Mouse (Mus musculus) cerebellum, adult 9-11 months (tissue): ENCODE data around the gene Gjb5.

Experiments used
- DNase-seq: peaks from one replicate; pipeline ENCODE4 v3.0.0; 2022

Gene Gjb5

DNA sequence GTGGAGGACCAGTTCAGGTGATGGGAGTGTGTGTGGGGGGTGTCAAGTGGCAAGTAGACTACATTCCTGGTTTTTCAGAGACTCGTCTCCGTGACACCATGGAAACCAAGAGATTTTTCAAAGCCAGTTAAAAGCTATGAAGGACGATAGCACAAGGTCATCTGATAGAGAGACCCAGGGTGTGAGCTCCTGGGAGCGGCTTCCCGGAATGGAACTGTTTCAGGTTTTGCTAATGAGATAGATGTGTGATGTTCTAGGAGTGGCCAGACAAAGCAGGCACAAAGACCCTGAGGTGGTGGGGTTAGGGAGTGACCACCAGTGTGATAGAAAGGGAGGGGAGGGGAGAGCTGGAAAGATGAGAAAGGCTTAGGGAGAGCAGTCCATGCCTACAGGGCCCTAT, 13.0 kb downstream of the Gjb5 start:
- no peak for DNase-seq

DNA sequence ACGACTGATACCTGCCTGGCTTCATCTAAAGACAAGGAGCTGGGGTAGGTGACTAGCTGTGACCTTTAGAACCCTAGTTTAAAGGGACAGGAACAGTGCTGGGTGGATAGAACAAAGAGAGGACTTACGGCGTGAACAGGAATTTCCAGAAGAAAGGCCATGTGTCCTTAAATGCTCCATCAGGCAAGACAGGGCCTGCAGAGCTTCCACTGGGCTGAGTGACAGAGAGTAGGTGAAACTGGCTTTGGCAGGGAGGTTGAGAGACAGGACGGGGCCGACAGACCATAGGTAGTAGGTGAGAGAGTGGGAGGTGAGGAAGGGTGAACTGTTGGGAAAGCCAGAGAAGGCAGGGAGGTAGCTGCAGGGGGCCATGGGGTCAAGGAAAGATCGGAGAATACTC, 16.6 kb downstream of the Gjb5 start:
- DNase-seq, result no peak

DNA sequence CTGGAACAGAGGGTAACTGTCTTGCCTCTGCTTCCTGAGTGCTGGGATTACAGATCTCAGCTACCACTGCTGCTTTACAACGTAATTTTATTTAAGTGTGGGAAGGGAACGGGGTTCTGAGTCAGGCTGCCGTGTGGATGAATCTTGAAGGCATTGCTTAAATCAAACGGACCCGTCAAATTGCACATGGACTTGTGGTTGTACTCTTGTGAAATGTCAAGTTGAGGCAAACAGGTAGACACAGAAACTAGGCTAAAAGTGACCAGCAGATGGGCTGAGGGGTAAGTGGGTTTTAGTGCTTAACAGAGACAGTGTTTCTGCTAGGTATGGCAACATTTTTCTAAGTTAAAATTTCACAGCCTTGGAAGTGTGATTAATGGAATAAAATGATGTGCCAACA, 20.3 kb downstream of the Gjb5 start:
- no peak for DNase-seq

DNA sequence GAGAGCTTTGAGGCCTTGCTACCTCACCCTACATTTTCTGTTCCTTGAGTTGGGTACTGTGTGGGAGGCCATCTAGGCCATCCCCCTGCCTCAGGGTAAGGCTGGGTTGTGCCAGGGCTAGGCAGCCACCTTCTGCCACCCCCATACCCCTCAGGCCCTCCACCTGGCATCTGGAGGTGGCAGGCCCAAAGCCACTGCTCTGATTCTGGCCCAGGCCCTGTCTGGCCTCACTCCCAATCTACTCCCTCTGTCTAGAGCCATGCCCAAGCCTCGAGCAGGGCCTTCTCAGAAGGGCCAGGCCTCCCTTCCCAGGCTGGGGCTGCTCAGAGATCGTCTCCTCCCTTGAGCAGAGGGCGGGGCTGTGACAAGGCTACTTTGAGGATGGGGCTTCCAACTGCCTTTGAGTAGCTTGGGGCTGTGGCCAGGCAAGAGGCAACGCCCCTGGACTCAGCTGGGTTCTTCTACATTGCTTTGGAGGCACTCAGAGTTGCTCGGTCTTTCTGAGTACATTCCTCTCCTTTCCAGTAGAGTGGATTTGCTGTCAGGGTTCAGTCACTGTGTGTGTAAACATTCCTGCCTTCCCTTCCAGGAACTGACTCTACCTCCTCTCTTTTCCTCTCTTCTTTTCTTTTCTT, 23.0 kb downstream of the Gjb5 start:
- DNase-seq, result no peak

DNA sequence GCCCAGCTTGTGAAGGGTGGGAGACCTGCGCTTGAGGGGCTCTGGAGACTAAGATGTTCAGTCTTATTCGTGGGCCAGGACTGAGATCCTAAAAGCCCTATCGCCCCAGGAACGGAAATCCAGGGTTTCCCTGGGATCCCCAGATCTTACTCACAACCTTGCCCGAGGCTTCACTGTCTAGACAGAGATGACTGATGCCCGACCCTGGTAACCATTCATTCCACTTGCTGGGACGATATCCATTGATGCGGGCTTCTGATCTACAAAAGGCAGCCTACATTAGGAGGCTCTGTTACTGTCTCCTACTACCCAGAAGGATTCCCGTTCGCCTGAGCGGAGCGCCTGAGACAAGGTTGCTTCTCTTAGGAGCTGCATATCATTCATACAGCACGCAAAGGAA, 26.8 kb downstream of the Gjb5 start:
- DNase-seq, result no peak

DNA sequence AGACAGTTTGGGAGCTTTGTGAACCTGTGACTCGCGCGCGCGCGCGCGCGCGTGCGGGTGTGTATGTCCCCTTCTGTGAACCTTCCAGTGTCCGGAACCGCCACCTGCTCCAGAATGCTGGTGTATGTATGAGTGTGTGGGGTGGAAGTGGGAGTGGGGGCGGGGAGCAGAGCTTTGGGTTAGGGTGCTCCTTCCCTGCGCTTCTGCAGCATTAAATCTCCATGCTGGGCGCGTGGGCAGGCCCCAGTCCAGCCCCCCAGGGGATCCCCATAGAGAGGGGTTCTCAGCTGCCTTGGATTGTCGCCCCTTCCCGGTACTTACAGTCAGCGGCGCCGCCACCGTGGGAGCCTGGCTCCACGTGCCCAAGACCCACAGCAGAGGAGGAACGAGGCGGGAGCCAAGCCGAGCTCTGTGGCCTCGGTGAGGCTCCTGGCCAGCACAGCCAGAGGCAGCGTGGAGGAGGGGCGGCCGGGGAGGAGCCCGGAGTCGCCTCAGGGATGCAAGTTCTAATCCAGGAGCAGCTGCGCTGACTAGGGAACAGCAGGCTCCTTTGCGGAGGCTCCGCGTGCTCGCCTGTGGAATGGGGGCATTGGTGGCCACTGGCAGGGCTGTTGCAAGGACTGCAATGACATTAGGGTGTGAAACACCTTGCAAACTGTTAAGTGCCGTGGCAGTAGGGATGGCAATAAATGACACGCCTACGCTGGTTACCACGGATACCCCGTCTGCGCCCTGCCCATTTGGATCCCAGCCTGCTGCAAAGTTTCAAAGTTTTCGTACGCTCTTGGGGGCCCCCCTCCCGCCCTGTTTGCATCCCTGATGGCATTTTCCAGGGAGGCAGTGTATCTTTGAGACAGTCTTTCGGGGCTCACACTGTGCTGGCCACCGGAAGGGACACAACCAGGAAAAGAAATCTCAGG, 27.5 kb downstream of the Gjb5 start, which contains the start of gene Gjb3:
Gene Gjb3 (minus strand): TSS at position 664 of the 920 bp plus-strand sequence.
- no peak for DNase-seq

DNA sequence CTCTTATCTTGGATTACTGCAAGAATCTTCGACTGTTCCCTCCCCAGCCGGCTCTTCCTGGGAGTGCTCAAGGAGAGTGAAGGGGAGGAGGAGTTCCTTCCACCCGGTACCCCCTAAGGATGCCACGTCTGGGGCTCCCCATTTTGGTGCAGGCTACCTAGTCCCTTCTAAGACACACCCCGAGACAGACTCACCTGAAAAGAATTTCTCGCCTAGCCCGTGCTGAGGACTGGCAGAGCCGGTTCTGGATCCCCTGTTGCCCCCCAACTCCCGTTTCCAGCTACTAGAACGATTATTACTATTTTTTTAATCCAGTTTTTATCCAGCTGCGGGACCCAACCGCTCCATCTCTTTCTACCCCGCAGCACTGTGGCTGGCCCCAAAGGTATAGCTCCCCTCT, 28.2 kb downstream of the Gjb5 start:
- DNase-seq, result no peak

DNA sequence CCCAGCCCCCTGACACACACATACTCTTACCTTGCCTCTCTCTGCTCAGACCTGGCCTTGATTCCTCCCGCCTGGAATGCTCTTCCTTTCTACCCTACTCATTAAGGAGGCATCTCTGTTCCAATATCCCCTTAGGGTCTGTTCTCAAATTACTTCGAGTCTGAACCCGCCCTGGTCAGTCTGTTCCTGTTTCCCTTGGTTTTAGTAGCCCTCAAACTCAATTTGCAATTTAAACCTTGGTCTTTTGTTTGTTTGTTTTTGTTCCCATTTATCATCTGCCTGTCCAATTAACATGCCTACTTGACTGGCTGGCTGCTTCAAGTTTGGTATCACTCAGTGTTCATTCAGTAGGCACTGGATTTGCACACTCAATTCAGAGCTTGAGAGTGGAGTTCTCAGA, 28.9 kb downstream of the Gjb5 start:
- no peak for DNase-seq

DNA sequence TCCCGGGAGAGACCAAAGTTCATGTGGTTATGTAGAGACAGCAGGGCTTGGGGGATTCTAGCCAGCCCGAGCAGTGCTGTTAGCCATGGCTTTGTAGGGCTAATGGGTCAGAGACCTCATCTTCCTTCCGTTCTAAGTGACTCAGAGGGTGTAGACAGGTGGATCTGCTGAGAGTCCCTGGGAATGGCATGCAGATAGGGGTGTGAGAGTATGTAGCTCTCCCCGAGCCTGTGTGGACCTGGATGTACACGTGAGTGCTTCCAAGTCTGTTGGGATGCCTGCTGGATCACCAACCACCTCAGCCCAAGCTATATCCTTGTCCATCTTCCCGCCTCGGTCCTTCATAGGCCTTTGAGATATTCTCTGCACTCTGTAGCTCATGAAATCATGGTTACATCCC, 29.6 kb downstream of the Gjb5 start:
- DNase-seq, result no peak

DNA sequence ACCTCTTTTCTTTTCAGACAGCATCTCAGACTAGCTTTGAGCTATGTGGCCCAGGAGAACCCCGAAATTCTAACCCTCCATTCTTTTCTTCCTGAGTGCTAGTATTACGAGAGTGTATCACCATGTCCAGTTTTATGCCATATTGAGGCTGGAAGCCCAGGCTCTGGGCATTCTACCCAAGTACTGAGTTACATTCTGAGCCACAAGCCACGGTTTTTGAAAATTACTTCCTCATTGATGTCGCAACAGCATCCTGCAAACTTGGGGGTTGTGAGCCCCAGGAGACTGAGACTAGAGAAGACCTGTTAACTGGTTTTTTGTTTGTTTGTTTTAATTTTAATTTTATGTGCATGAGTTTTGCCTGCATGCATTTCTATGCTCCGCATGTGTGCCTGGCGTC, 30.2 kb downstream of the Gjb5 start:
- no peak for DNase-seq

DNA sequence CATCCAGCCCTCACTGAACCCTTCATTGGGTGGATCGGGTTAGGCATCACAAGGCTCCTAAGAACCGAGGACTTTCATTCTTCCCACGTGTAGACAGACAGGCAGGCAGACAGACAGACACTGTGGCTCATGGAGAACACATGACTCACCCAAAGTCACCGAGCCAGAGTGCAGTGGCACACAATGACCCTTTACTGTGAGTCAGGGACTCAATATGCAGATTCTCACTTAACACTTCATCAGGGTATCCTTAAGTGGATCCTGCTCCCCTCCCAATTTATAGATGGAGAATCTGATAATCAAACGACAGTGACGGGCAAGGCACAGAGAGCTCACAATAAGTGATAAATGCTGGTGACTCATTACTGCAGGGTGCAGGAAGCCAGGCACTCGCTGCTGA, 30.7 kb downstream of the Gjb5 start:
- DNase-seq, result no peak

DNA sequence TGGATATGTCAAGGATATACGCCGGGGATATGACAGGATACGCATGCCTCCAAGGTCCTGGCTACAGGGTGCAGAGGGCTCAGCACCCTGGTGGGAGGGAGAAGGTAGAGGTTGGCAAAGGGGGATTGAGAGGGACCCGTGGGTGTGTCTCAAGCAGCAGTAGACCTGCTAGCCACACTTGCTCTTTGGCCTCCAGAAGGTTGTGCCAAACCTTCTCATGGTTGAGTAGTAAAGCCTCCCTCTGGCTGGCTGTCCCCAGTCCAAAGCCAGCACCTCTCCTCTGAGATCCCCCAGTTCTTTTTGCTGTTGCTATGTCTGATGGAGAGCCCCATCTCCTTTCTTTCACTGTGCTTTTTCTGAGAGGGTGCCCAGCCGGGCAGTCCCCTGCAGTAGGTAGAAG, 32.7 kb downstream of the Gjb5 start:
- no peak for DNase-seq

DNA sequence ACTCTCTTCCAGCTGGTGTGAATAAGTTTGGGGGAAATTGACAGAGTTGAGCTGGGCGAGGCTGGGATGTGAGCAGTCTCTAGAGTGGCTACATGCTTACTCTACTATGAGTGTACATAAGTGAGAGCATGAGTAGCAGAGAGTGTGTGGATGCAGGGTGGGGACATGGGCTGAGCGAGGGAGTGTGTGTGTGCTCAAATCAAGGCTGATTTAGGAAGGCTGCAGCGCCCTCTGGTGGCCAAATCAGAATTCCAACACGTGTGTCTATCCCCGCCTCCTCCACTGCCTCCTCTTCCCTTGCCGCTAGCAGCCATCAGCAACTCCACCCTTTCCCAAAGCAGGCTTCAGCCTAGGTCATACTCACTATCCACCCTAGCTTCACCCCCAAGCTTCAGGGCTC, 33.2 kb downstream of the Gjb5 start:
- no peak for DNase-seq

DNA sequence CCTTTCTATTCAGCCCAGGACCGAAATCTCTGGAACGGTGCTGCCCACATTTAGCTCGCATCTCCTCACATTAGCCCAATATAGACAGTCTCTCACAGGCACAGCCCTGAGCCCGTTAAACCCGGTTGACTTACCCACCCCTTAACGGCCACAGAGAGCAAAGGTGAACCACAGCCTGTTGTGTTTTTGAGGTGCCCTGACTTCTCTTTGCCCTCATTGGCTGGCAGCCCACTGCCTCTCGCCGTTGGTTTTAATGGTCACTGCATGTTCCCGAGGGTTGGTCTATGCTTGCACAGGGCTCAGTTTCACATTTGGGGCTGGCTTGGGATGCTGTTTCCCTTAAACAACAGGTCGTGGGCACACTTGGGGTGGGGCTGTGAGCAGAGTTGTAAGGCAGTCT, 33.7 kb downstream of the Gjb5 start:
- DNase-seq, result no peak

DNA sequence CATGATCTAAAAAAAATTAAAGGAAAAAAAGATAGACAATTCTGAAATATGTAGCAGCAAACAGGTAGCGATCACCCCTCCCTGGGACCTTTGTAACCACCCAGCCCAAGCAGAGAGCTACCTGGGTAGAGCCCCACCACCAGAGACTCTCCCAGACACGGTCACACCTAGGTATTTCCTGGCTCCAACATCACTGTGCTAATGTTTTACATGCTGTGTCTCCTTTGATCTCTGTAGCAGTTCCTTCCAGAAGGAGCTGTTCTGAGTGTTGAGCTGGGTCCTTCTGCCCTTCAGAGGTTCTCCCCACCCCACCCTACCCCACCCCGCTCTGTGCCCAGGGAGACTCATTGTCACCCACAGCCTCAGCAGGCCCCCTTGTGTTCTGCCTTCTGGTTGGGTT, 34.3 kb downstream of the Gjb5 start:
- no peak for DNase-seq

DNA sequence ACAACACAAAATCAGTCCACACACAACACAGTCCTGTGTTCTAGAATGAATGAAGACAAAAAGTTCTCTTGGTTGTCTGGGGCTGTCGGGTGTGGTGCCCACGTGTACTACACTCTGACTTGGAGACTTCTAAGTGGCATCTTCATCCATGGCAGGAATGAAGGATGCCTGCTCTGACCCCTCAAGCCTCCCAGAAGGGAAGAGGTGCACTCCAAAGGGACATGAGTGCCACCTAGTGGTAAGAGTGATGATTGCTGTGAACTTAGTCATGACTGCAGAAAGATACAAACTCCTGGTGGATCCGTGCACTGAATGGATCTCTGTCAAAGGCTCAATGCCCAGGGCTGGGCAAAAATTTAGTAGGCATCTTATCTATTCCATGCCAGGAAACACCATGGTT, 38.4 kb downstream of the Gjb5 start:
- DNase-seq, result peak; percentile 49

DNA sequence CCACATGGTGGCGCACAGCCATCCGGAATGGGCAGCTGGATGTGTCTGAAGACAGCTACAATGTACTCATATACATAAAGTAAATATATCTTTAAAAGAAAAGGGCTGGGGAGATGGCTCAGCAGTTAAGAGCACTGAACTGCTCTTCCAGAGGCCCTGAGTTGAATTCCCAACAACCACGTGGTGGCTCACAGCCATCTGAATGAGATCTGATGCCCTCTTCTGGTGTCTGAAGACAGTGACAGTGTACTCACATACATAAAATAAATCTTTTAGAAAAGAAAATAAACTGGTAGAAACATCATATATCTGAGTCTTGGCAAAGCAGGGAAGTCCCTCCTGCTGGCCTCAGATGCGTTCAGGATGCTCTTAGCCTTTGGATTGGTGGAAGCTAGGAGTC, 40.8 kb downstream of the Gjb5 start:
- no peak for DNase-seq

DNA sequence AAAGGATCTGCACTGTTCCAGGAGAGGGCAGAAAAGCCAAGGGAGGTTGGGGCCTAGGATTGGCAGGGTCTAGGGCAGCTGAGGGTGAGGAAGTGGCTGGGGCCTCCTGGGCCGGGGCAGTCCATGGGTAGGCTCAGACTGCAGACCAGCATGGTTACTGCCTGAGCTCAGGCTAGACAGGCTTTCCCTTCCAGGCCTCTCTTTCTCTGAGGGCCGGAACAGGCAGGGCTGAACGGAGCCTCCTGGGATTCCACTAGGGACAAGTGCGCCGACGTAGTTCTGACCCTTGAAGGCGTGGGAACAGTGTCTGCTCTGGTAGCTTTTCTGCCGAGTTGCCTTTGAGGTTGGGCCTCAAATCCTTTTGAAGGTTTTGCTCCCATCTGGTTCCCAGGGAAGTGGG, 42.2 kb downstream of the Gjb5 start:
- DNase-seq, result no peak

DNA sequence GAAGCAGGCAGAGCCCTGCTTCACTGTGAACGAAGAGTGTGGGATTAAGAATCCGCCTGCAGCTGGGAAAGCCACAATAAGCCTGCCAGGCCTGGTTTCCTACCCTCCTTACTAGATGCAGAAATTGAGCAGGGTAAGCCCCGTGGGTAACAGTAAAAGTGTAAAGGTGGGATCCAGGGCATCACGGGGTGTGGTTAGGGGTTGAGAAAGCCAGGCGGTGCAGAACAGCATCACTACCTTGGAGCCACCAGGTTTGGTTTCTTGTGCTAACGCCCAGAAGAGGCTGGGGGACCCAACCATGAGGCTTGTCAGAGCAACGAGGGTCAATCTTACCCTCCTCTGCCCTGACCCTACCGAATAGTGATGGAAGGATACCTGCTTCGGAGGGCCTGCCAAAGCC, 43.4 kb downstream of the Gjb5 start:
- DNase-seq, result no peak

DNA sequence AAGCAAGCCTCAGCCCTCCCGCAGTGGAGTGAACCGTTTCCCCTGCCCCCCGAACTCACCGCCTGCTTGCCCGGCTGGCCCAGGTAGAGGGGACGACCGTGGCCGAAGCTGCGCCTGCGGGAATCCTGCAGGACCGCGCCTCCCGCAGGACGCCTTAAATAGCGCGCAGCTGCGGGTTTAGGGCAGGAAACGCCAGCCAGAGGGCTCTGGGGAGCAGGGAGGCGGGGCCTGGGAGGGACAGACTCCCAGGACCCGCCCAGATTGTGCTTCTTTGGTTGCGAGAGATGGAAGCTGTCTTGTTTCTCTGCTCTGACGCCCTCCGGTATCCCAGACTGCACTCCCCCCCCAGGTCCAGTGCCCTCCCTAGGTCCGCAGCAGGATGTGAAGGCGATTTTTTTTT, 44.1 kb downstream of the Gjb5 start, which contains the start of gene Gja4:
Gene Gja4 (minus strand): TSS at position 179 of the 400 bp plus-strand sequence.
- peak; percentile 52 for DNase-seq

DNA sequence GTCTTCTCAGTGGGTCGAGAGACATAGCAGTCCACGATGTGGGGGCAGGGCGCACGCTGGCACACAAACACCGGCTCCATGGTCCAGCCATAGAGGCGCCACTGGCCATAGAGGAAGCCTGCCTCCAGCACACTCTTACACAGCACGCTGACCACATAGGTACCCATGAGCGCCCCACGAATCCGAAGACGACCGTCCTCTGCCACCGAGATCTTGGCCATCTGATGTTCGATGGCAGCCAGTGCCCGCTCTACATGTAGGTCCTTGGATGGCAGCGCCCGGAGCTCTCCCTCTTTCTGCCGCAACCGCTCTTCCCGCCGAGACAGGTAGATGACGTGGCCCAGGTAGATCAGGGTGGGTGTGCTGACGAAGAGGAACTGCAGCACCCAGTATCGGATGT, 45.6 kb downstream of the Gjb5 start:
- DNase-seq, result no peak

DNA sequence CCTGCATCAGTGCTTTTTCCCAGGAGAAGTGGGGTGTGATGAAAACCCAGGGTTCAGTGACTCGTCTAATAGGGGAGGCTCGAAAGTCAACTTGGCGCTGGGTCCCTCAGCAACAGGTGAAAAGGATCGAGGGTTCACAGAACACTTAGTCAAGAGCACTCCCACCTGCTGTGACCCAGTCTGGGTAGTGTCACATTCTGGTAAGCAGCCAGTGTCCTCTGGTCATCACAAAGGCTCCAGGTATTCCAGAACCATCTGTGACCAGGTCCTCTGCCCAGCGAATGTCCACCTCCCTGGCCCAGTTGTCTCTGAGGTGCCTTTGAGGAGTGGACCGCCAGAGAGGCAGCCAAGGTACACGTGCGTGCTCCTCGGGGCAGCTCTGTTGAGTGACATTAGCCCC, 46.4 kb downstream of the Gjb5 start:
- peak; percentile 59 for DNase-seq

DNA sequence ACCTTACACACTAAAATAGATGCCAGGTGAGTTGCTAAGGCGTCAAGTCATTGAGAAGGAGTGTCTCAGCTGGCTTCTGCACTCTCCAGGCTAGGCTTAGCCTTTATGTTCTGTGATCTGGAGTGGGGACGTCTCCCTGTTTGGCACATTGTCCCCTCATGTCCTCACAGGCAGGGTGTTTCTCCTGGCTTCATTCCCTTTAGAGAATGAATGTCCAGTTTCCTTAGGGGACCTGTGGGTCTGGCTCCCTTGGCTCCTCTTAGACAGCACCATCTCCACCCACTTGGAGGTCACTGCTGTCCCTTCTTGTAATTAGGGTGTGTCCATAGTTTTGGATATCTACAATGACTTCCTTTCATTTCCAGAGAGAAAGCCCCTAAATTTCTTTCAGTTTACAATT, 51.1 kb downstream of the Gjb5 start:
- DNase-seq, result no peak
